Mouse (Mus musculus): ENCODE results near the gene Clstn3. TPM values are rescaled to one million over a fixed set of nuclear protein-coding genes. Genes with fewer than 3 reads are reported as not detected.
"Not testable (repeated sequence)": the region's sequence is repeated elsewhere in the genome, so short reads cannot be mapped to it uniquely, and the experiment has no call there.

Gene Clstn3
- 138 and 148 TPM in 2 replicates for polyA plus RNA-seq (2015; fragmentation: Nextera tagmentation; extraction: Ambion mirVana)

- 4% methylated on average over 27 of the region's 27 CpGs for WGBS
- ATAC-seq (ENCODE audit: low FRiP score, low read depth) = peak; percentile 97
- Histone ChIP-seq H3K9me3 (no peaks in the 10 kb centered on the region), H3K4me1 (replicated peaks) (peaks cover 28% of the 10 kb centered on the region), H3K27ac (replicated peaks) (peak within 1 kb of the TSS; percentile 93), H3K27me3 (no peaks in the 10 kb centered on the region), H3K4me2 (peak within 1 kb of the TSS; percentile 81), H3K4me3 (peak within 1 kb of the TSS; percentile 60), H3K9ac (peak within 1 kb of the TSS; percentile 81), H3K36me3 (peaks cover 13% of the 10 kb centered on the region)
Measured at GRCm38 (mm10) chr6:124464305-124465271, at the start of gene Clstn3. Clstn3 (minus strand) TSS chr6:124464794.

GRCm38 (mm10) chr6:124512355-124512836 is 47.8 kb upstream of the Clstn3 start, which contains the start of gene C1ra:
C1ra (plus strand) TSS chr6:124512405.
- no peak for ATAC-seq (ENCODE audit: low FRiP score, low read depth)
- 14% methylated on average over 6 of the region's 6 CpGs for WGBS
- no peak within 1 kb of the TSS for H3K9ac ChIP-seq
- no peaks in the 10 kb centered on the region for H3K36me3 ChIP-seq
- H3K9me3 ChIP-seq = no peaks in the 10 kb centered on the region
- no peaks in the 10 kb centered on the region for H3K27me3 ChIP-seq
- peak within 1 kb of the TSS; percentile 43 for H3K4me2 ChIP-seq
- H3K4me1 ChIP-seq (replicated peaks) = no peaks in the 10 kb centered on the region
- no peak within 1 kb of the TSS for H3K4me3 ChIP-seq
- H3K27ac ChIP-seq (replicated peaks) = no peak within 1 kb of the TSS

- no peak overlapping the region for H3K9ac ChIP-seq
- H3K9me3 ChIP-seq = no peaks in the 10 kb centered on the region
- no peak overlapping the region for H3K4me2 ChIP-seq
- WGBS = 73% methylated on average over 6 of the region's 6 CpGs
- H3K27ac ChIP-seq (replicated peaks) = no peak overlapping the region
- ATAC-seq (ENCODE audit: low FRiP score, low read depth) = no peak
- H3K4me1 ChIP-seq (replicated peaks) = no peaks in the 10 kb centered on the region
- H3K27me3 ChIP-seq = no peaks in the 10 kb centered on the region
- H3K4me3 ChIP-seq = no peak overlapping the region
- H3K36me3 ChIP-seq = no peaks in the 10 kb centered on the region
Measured at GRCm38 (mm10) chr6:124511936-124512335, 47.3 kb upstream of the Clstn3 start.

- not testable (repeated sequence) for ATAC-seq (ENCODE audit: low FRiP score, low read depth); H3K27me3 ChIP-seq; H3K4me3 ChIP-seq; H3K27ac ChIP-seq (replicated peaks); H3K4me2 ChIP-seq; H3K9me3 ChIP-seq; H3K4me1 ChIP-seq (replicated peaks); H3K9ac ChIP-seq; H3K36me3 ChIP-seq
- 85% methylated on average over 5 of the region's 5 CpGs for WGBS
Measured at GRCm38 (mm10) chr6:124509192-124509591, 44.6 kb upstream of the Clstn3 start.

GRCm38 (mm10) chr6:124508292-124508691 is 43.7 kb upstream of the Clstn3 start:
- 81% methylated on average over 10 of the region's 10 CpGs for WGBS
- H3K27ac ChIP-seq (replicated peaks) = no peak overlapping the region
- no peak overlapping the region for H3K9ac ChIP-seq
- H3K27me3 ChIP-seq = no peaks in the 10 kb centered on the region
- H3K36me3 ChIP-seq = no peaks in the 10 kb centered on the region
- H3K9me3 ChIP-seq = no peaks in the 10 kb centered on the region
- no peaks in the 10 kb centered on the region for H3K4me1 ChIP-seq (replicated peaks)
- no peak overlapping the region for H3K4me2 ChIP-seq
- no peak for ATAC-seq (ENCODE audit: low FRiP score, low read depth)
- no peak overlapping the region for H3K4me3 ChIP-seq

- H3K9me3 ChIP-seq = no peaks in the 10 kb centered on the region
- no peak overlapping the region for H3K9ac ChIP-seq
- 88% methylated on average over 6 of the region's 6 CpGs for WGBS
- no peak overlapping the region for H3K4me2 ChIP-seq
- H3K27ac ChIP-seq (replicated peaks) = no peak overlapping the region
- H3K27me3 ChIP-seq = no peaks in the 10 kb centered on the region
- ATAC-seq (ENCODE audit: low FRiP score, low read depth) = no peak
- no peaks in the 10 kb centered on the region for H3K4me1 ChIP-seq (replicated peaks)
- no peaks in the 10 kb centered on the region for H3K36me3 ChIP-seq
- H3K4me3 ChIP-seq = no peak overlapping the region
Measured at GRCm38 (mm10) chr6:124506991-124507390, 42.4 kb upstream of the Clstn3 start.

- Histone ChIP-seq H3K9ac (no peak overlapping the region), H3K36me3 (no peaks in the 10 kb centered on the region), H3K4me3 (no peak overlapping the region), H3K27ac (replicated peaks) (no peak overlapping the region), H3K4me1 (replicated peaks) (no peaks in the 10 kb centered on the region), H3K9me3 (no peaks in the 10 kb centered on the region), H3K27me3 (no peaks in the 10 kb centered on the region), H3K4me2 (no peak overlapping the region)
- ATAC-seq (ENCODE audit: low FRiP score, low read depth) = no peak
- 85% methylated on average over 4 of the region's 4 CpGs for WGBS
Measured at GRCm38 (mm10) chr6:124505028-124505427, 40.4 kb upstream of the Clstn3 start.

GRCm38 (mm10) chr6:124502021-124502420 is 37.4 kb upstream of the Clstn3 start:
- Histone ChIP-seq H3K36me3 (no peaks in the 10 kb centered on the region), H3K4me1 (replicated peaks) (no peaks in the 10 kb centered on the region), H3K27ac (replicated peaks) (no peak overlapping the region), H3K9ac (no peak overlapping the region), H3K9me3 (no peaks in the 10 kb centered on the region), H3K4me2 (no peak overlapping the region), H3K27me3 (no peaks in the 10 kb centered on the region), H3K4me3 (no peak overlapping the region)
- 90% methylated on average over 5 of the region's 5 CpGs for whole genome bisulfite sequencing
- no peak for ATAC-seq (ENCODE audit: low FRiP score, low read depth)

GRCm38 (mm10) chr6:124501473-124501872 is 36.9 kb upstream of the Clstn3 start:
- no peaks in the 10 kb centered on the region for H3K36me3 ChIP-seq
- no peak for ATAC-seq (ENCODE audit: low FRiP score, low read depth)
- no peak overlapping the region for H3K27ac ChIP-seq (replicated peaks)
- no peaks in the 10 kb centered on the region for H3K9me3 ChIP-seq
- no peaks in the 10 kb centered on the region for H3K4me1 ChIP-seq (replicated peaks)
- H3K4me2 ChIP-seq = no peak overlapping the region
- no peaks in the 10 kb centered on the region for H3K27me3 ChIP-seq
- WGBS = 86% methylated on average over 4 of the region's 4 CpGs
- no peak overlapping the region for H3K4me3 ChIP-seq
- no peak overlapping the region for H3K9ac ChIP-seq

GRCm38 (mm10) chr6:124499914-124500566 is 35.4 kb upstream of the Clstn3 start:
- ATAC-seq (ENCODE audit: low FRiP score, low read depth) = no peak
- Histone ChIP-seq H3K9me3 (0 out of 2 replicates have a peak, but pooled peaks cover 5% of the 10 kb centered on the region), H3K27me3 (no peaks in the 10 kb centered on the region), H3K4me1 (replicated peaks) (no peaks in the 10 kb centered on the region), H3K9ac (no peak overlapping the region), H3K4me2 (no peak overlapping the region), H3K27ac (replicated peaks) (no peak overlapping the region), H3K36me3 (no peaks in the 10 kb centered on the region), H3K4me3 (no peak overlapping the region)
- WGBS = 42% methylated on average over 10 of the region's 10 CpGs

- 92% methylated on average over 5 of the region's 5 CpGs for WGBS
- ATAC-seq (ENCODE audit: low FRiP score, low read depth) = no peak
- no peaks in the 10 kb centered on the region for H3K4me1 ChIP-seq (replicated peaks)
- no peaks in the 10 kb centered on the region for H3K27me3 ChIP-seq
- H3K9ac ChIP-seq = no peak overlapping the region
- no peaks in the 10 kb centered on the region for H3K36me3 ChIP-seq
- H3K4me2 ChIP-seq = no peak overlapping the region
- H3K27ac ChIP-seq (replicated peaks) = no peak overlapping the region
- H3K9me3 ChIP-seq = 0 out of 2 replicates have a peak, but pooled peaks cover 6% of the 10 kb centered on the region
- no peak overlapping the region for H3K4me3 ChIP-seq
Measured at GRCm38 (mm10) chr6:124496054-124496453, 31.5 kb upstream of the Clstn3 start.

- Histone ChIP-seq H3K9ac (no peak overlapping the region), H3K4me2 (no peak overlapping the region), H3K4me3 (no peak overlapping the region), H3K9me3 (0 out of 2 replicates have a peak, but pooled peaks cover 6% of the 10 kb centered on the region), H3K36me3 (no peaks in the 10 kb centered on the region), H3K4me1 (replicated peaks) (no peaks in the 10 kb centered on the region), H3K27me3 (no peaks in the 10 kb centered on the region), H3K27ac (replicated peaks) (no peak overlapping the region)
- no peak for ATAC-seq (ENCODE audit: low FRiP score, low read depth)
- WGBS = 82% methylated on average over 5 of the region's 5 CpGs
Measured at GRCm38 (mm10) chr6:124493886-124494285, 29.3 kb upstream of the Clstn3 start.
